Mouse (Mus musculus) thymus, postnatal 14 days (tissue): ENCODE measurements around the gene Rrp8.

Experiments used
- DNase-seq: peaks from one replicate; pipeline ENCODE4 v3.0.0; 2021

Rrp8 gene

GRCm38 (mm10) chr7:105690875-105691274, 46.3 kb downstream of the Rrp8 start:
- no peak for DNase-seq

GRCm38 (mm10) chr7:105685541-105686197, 51.5 kb downstream of the Rrp8 start:
- DNase-seq, result no peak
